Mouse (Mus musculus) embryonic facial prominence, embryonic 15.5 days (tissue): ENCODE data around the gene Rxfp3. TPM values are rescaled to one million over a fixed set of nuclear protein-coding genes. Genes with fewer than 3 reads are reported as not detected.

Experiments
- ATAC-seq: fragments of 200-750 bp; cut with Nextera tagmentation; 2 replicates; pipeline ENCODE4 v1.8.0; 2017; ENCODE audit warnings: low read depth, moderate TSS enrichment; ENCODE audit not compliant: insufficient number of reproducible peaks, low FRiP score, low TSS enrichment
- H3K27ac ChIP-seq: fragments of 300-500 bp; sonication (generic); replicated peaks from 2 replicates; pipeline ENCODE4 v1.5.1; 2015; ENCODE audit warnings: mild to moderate bottlenecking, inconsistent platforms
- H3K27me3 ChIP-seq: fragments of 300-500 bp; sonication (generic); 2 replicates; pipeline ENCODE4 v1.6.1; 2015; ENCODE audit warnings: inconsistent platforms
- H3K36me3 ChIP-seq: fragments of 300-500 bp; sonication (generic); 2 replicates; pipeline ENCODE4 v1.6.1; 2015; ENCODE audit warnings: mild to moderate bottlenecking, inconsistent platforms
- H3K4me1 ChIP-seq: fragments of 300-500 bp; sonication (generic); 2 replicates; pipeline ENCODE4 v1.6.1; 2015; ENCODE audit warnings: inconsistent platforms
- H3K4me2 ChIP-seq: fragments of 300-500 bp; sonication (generic); replicated peaks from 2 replicates; pipeline ENCODE4 v1.6.1; 2015; ENCODE audit warnings: mild to moderate bottlenecking, inconsistent platforms
- H3K4me3 ChIP-seq: fragments of 300-500 bp; sonication (generic); replicated peaks from 2 replicates; pipeline ENCODE4 v1.5.1; 2015; ENCODE audit warnings: mild to moderate bottlenecking, inconsistent platforms
- H3K9ac ChIP-seq: fragments of 300-500 bp; sonication (generic); 2 replicates; pipeline ENCODE4 v1.6.1; 2015; ENCODE audit warnings: inconsistent platforms
- H3K9me3 ChIP-seq: fragments of 300-500 bp; sonication (generic); replicated peaks from 2 replicates; pipeline ENCODE4 v1.6.1; 2016; ENCODE audit warnings: inconsistent platforms
- WGBS: fragments of 180-500 bp; shearing (Covaris S2); methylation state at CpG from one replicate; pipeline ENCODE4 v1.1.7; 2015; 5-methylcytosine and 5-hydroxymethylcytosine counted together
- polyA plus RNA-seq: library from polyadenylated mRNA; unstranded; fragments of >200 nt; fragmentation: Nextera tagmentation; extraction: Ambion mirVana; gene quantifications from 2 replicates; pipeline ENCODE4 v1.2.1, GENCODE M21; 2015

Gene Rxfp3
- polyA plus RNA-seq, 1 experiment from 2014 or later: 2.7 TPM

DNA sequence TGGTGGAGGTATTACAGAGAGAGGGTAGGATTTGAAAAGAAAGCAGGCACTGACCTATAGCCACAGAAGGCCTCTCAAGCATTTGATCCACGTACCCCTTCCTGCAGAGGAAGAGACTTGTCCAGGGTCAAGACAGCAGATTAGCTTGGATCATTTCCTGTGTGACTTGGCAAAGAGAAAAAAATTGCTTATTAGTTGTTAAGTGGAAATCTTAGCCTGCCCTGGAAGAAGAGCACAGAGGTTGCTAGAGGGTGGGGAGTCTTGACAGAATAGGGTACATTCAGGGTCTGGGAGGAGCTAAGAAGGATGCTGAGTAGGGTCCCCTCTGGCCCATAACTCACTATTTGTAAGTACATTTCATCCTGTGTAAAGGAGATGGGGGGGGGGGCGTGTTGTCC lies 26.4 kb upstream of the Rxfp3 start:
- no peaks in the 10 kb centered on the region for H3K36me3 ChIP-seq
- H3K9ac ChIP-seq: no peak overlapping the region
- peak overlapping the region; percentile 65 for H3K4me2 ChIP-seq
- H3K4me3 ChIP-seq: peak overlapping the region; percentile 51
- 16% methylated on average over 2 of the region's 2 CpGs for whole genome bisulfite sequencing
- no peaks in the 10 kb centered on the region for H3K9me3 ChIP-seq
- no peaks in the 10 kb centered on the region for H3K27me3 ChIP-seq
- peaks cover 25% of the 10 kb centered on the region for H3K4me1 ChIP-seq
- no peak for ATAC-seq
- H3K27ac ChIP-seq: peak overlapping the region; percentile 96

DNA sequence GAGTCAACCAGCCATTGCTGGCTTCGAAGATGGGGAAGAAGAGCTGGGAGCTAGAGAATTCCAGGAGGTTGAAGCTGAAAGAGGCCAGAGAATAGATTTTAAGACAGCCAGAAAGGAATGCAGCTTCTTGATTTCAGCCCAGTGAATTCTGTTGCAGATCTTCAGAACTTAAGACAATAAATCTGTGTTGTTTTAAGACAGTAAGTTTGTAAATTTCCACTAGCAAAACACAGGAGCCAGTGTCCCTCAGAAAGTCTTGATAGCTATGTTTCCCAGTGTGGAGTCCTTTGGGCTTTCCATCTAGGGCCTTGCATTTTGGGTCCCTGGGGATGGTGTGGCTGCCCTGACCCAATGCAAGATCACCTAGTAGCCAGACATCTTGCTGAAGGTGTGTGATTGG lies 25.1 kb upstream of the Rxfp3 start:
- Histone ChIP-seq H3K36me3 (no peaks in the 10 kb centered on the region), H3K4me3 (no peak overlapping the region), H3K9me3 (no peaks in the 10 kb centered on the region), H3K4me2 (no peak overlapping the region), H3K27me3 (no peaks in the 10 kb centered on the region), H3K9ac (no peak overlapping the region), H3K27ac (peak overlapping the region; percentile 51), H3K4me1 (peaks cover 25% of the 10 kb centered on the region)
- no peak for ATAC-seq
- 83% methylated on average over 1 of the region's 1 CpGs for WGBS

GRCm38 (mm10) chr15:11054440-11055080 lies 16.8 kb upstream of the Rxfp3 start:
- Histone ChIP-seq H3K4me3 (no peak overlapping the region), H3K9me3 (no peaks in the 10 kb centered on the region), H3K4me1 (no peaks in the 10 kb centered on the region), H3K36me3 (no peaks in the 10 kb centered on the region), H3K27me3 (no peaks in the 10 kb centered on the region), H3K9ac (no peak overlapping the region), H3K4me2 (no peak overlapping the region), H3K27ac (no peak overlapping the region)
- ATAC-seq: no peak
- 79% methylated on average over 7 of the region's 7 CpGs for WGBS

DNA sequence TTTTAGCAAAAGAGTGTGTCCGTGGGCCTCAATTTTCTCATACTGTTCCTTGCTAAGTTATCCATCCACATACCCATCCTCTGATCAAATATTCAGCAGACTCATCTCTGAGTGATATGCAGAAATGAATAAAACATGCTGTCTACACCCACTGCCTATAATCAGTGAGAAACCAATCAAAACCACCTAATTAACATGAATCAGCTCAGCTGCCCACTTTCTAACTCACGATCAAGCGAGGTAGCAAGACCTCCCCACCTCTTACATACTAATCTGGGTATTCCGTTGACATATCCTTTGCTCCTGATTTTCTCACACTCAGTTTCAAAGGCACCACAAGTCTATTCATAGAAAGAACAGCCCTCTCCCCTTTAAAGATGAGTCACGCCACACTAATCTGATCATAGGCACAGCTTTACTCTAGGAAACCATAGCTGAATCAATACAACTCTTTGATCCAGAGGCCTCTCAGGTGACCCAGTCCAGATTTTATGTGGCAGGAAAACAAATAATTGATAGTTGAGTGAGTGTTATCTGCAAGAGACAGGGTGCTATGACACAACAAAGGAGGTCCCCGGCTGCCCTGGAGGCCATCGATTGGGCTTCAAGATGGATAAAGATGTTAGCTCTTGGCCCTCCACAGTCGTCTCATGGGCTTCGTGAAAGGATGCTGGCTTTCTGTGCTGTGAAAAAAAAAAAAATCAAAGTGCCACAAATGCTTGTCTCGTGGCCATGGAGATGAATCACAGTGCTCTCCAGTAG lies 16.1 kb upstream of the Rxfp3 start:
- H3K9me3 ChIP-seq: no peaks in the 10 kb centered on the region
- no peak overlapping the region for H3K4me3 ChIP-seq
- no peak overlapping the region for H3K27ac ChIP-seq
- no peak overlapping the region for H3K9ac ChIP-seq
- ATAC-seq: no peak
- no peaks in the 10 kb centered on the region for H3K4me1 ChIP-seq
- 82% methylated on average over 10 of the region's 10 CpGs for WGBS
- no peak overlapping the region for H3K4me2 ChIP-seq
- no peaks in the 10 kb centered on the region for H3K36me3 ChIP-seq
- no peaks in the 10 kb centered on the region for H3K27me3 ChIP-seq

DNA sequence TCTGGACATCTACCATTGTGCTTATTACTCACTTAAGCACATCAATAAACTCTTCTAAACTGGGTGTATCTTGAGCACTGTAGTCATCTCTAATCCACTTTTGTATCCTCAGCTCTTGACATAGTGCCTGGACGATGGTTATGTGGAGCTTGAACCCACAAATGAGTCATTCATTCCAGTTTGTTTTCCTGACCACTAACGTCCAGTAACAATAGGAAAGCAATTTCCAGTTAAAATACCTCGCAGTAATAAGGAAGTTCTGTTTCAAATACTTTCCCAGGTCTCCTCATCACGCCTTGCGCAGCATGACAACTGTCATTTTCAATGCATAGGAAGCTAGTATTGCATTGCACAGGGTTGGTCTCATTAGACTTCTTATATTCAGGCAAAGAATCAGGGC lies 5.0 kb upstream of the Rxfp3 start:
- no peak for ATAC-seq
- H3K27me3 ChIP-seq: peaks cover 6% of the 10 kb centered on the region; the same call in 1 of the 2 replicates
- H3K36me3 ChIP-seq: no peaks in the 10 kb centered on the region
- no peak overlapping the region for H3K4me3 ChIP-seq
- H3K4me1 ChIP-seq: peaks cover 4% of the 10 kb centered on the region
- no peaks in the 10 kb centered on the region for H3K9me3 ChIP-seq
- H3K4me2 ChIP-seq: no peak overlapping the region
- H3K9ac ChIP-seq: no peak overlapping the region
- H3K27ac ChIP-seq: no peak overlapping the region
- WGBS: 78% methylated on average over 5 of the region's 5 CpGs

DNA sequence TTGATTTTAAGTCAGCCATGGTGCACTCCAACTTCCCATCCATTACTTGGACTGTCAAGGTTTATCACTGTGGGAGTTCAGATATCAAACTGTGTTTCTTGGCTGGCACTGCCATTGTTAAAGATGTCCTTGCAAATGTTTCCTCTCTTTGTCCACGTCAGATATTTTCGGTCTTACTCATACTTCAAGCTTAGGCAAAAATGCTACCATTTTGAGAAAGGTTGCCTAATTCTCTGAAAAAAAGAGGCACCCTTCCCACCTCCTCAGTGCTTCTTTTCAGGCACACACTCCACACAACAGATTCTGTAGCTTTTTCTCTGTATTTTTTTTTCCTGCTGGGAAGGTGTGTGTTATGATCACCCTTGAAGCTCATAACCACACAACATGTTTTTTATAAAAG lies 3.4 kb upstream of the Rxfp3 start:
- Histone ChIP-seq H3K27ac (no peak overlapping the region), H3K36me3 (no peaks in the 10 kb centered on the region), H3K4me2 (no peak overlapping the region), H3K4me1 (peaks cover 20% of the 10 kb centered on the region), H3K9ac (no peak overlapping the region), H3K4me3 (no peak overlapping the region), H3K27me3 (peaks cover 22% of the 10 kb centered on the region), H3K9me3 (no peaks in the 10 kb centered on the region)
- 91% methylated on average over 2 of the region's 2 CpGs for WGBS
- ATAC-seq: no peak

DNA sequence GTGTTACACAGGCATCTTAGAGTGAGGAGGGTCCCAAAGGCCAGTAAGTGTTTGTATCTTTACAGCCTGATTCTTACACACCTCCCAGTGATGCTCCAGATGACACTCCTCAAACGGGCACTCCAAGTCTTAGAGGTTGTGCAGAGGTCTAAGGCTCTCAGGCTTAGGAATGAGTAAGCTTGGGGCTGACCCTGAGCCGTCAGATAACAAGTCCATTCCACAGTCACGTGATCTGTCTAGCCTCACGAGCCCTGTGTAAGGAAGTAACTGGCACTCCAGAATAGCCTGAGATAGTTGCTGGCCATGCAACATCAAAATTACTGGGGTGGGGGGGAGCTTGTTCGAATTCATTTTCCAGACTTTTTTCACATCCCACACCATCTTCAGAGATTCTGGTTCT lies 2.3 kb upstream of the Rxfp3 start:
- H3K36me3 ChIP-seq: no peaks in the 10 kb centered on the region
- H3K4me1 ChIP-seq: peaks cover 28% of the 10 kb centered on the region
- H3K4me2 ChIP-seq: no peak overlapping the region
- no peak for ATAC-seq
- H3K4me3 ChIP-seq: no peak overlapping the region
- peaks cover 33% of the 10 kb centered on the region for H3K27me3 ChIP-seq
- H3K9ac ChIP-seq: no peak overlapping the region
- no peak overlapping the region for H3K27ac ChIP-seq
- no peaks in the 10 kb centered on the region for H3K9me3 ChIP-seq
- 63% methylated on average over 5 of the region's 5 CpGs for WGBS

GRCm38 (mm10) chr15:11038476-11038875 lies 685 bp upstream of the Rxfp3 start:
- ATAC-seq: no peak
- peaks cover 48% of the 10 kb centered on the region for H3K27me3 ChIP-seq
- peaks cover 28% of the 10 kb centered on the region for H3K4me1 ChIP-seq
- no peaks in the 10 kb centered on the region for H3K36me3 ChIP-seq
- H3K9ac ChIP-seq: no peak overlapping the region
- peak overlapping the region; percentile 15 for H3K4me2 ChIP-seq
- H3K27ac ChIP-seq: no peak overlapping the region
- no peak overlapping the region for H3K4me3 ChIP-seq
- H3K9me3 ChIP-seq: no peaks in the 10 kb centered on the region
- under 1% methylated on average over 12 of the region's 12 CpGs for WGBS

GRCm38 (mm10) chr15:11037376-11037695 lies 455 bp downstream of the Rxfp3 start:
- no peak for ATAC-seq
- Histone ChIP-seq H3K36me3 (no peaks in the 10 kb centered on the region), H3K9me3 (no peaks in the 10 kb centered on the region), H3K4me1 (peaks cover 28% of the 10 kb centered on the region), H3K4me2 (peak overlapping the region; percentile 67), H3K27me3 (peaks cover 51% of the 10 kb centered on the region), H3K27ac (no peak overlapping the region), H3K4me3 (peak overlapping the region; percentile 40), H3K9ac (no peak overlapping the region)
- under 1% methylated on average over 8 of the region's 8 CpGs for WGBS

DNA sequence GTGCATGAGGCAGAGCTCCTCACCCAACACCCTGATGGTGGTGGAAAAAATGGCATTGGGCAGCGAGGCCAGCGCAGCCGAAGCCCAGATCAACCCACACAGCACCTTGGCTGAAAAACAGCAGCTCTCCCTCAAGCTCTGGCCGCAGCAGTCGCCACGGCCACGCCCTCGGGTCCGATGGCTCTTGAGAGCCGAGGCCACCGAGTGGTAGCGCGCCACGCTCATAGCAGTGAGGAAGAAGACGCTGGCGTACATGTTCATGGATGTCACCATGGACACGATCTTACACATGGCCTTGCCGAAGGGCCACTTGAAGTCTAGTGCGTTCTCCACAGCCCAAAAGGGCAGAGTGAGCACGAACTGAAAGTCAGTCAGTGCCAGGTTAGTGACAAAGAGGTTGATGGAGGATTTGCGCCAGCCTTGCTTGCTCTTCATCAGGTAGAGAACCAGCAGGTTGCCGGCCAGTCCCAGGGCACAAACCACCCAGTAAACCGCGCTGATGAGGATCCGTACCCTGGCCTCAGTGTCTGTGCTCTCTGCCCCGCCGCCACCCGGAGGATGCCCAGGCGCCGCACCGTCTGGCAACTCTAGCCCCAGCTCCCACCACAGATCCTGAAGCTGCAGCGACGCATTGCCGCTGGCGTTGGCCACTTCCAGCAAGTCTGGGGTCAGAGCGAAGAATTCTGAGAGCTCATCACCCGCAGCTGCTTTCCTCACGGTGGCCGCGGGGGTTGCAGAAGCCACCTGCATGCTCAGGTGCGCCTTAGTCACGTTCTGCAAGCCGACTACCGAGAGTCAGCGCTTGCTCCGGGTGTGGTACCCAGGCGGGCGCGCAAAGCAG lies 1.0 kb downstream of the Rxfp3 start:
- peak overlapping the region; percentile 67 for H3K4me2 ChIP-seq
- peak; percentile 69 for ATAC-seq
- H3K9me3 ChIP-seq: no peaks in the 10 kb centered on the region
- no peak overlapping the region for H3K27ac ChIP-seq
- H3K9ac ChIP-seq: no peak overlapping the region
- peaks cover 51% of the 10 kb centered on the region for H3K27me3 ChIP-seq
- H3K4me1 ChIP-seq: peaks cover 28% of the 10 kb centered on the region
- H3K4me3 ChIP-seq: peak overlapping the region; percentile 40
- 2% methylated on average over 49 of the region's 49 CpGs for WGBS
- H3K36me3 ChIP-seq: no peaks in the 10 kb centered on the region

- 5% methylated on average over 34 of the region's 34 CpGs for WGBS
- Histone ChIP-seq H3K27me3 (peaks cover 51% of the 10 kb centered on the region), H3K4me2 (peak overlapping the region; percentile 67), H3K27ac (no peak overlapping the region), H3K4me1 (peaks cover 28% of the 10 kb centered on the region), H3K4me3 (peak overlapping the region; percentile 40), H3K9ac (no peak overlapping the region), H3K9me3 (no peaks in the 10 kb centered on the region), H3K36me3 (no peaks in the 10 kb centered on the region)
- ATAC-seq: peak; percentile 26; the same call in 1 of the 2 replicates
Measured at GRCm38 (mm10) chr15:11035947-11036474, 1.8 kb downstream of the Rxfp3 start.
